Mouse (Mus musculus): ENCODE results near the gene Spsb2.

DNA sequence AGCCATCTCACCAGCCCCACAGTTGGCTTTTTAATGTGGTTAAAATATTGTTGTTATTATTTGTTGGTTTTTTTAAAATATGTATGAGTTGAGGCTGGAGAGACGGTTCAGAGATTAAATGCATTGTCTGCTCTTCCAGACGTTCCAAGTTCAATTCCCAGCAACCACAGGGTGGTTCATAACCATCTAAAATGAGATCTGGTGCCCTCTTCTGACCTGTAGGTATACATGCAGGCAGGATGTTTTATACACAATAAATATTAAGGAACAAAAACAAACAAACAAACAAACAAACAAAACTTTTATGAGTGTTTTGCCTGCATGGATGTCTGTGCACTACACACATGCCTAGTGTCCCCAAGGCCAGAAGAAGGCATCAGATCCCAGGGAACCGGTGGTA is 5.4 kb upstream of the Spsb2 start:
- no peak for TF ChIP-seq GATA1 (IDR thresholded peaks at IDR 0.05; ENCODE audit: low read length)
- no peak for TF ChIP-seq TAL1 (IDR thresholded peaks at IDR 0.05; ENCODE audit: low read length)
